Mouse (Mus musculus): Measurements from ENCODE around the gene Tjp2.

Gene Tjp2

GRCm38 (mm10) chr19:24056880-24057279 lies 167.9 kb downstream of the Tjp2 start:
- no peak for DNase-seq (ENCODE audit: low spot score)

- DNase-seq (ENCODE audit: low spot score) = no peak
These were observed 169.9 kb downstream of the Tjp2 start for GRCm38 (mm10) chr19:24054904-24055303.

- no peak for DNase-seq (ENCODE audit: low spot score)
These were observed 170.6 kb downstream of the Tjp2 start for GRCm38 (mm10) chr19:24054265-24054664.

GRCm38 (mm10) chr19:24050514-24050913 lies 174.3 kb downstream of the Tjp2 start:
- no peak for DNase-seq (ENCODE audit: low spot score)

GRCm38 (mm10) chr19:24049329-24049728 lies 175.5 kb downstream of the Tjp2 start:
- DNase-seq (ENCODE audit: low spot score) = no peak

- DNase-seq (ENCODE audit: low spot score) = no peak
These were observed 178.3 kb downstream of the Tjp2 start for GRCm38 (mm10) chr19:24046395-24046993.
